Mouse (Mus musculus): ENCODE measurements around the gene Htra3.

GRCm38 (mm10) chr5:35621114-35621513 is 58.5 kb downstream of the Htra3 start:
- TF ChIP-seq CTCF (IDR thresholded peaks at IDR 0.05; ENCODE audit: low read depth) (no peak), EP300 (IDR thresholded peaks at IDR 0.05; ENCODE audit: low read depth) (no peak)
